Mouse (Mus musculus) cortical plate, adult 2 months (tissue): ENCODE measurements around the gene Vmn1r37. TPM values are rescaled to one million over a fixed set of nuclear protein-coding genes. Genes with fewer than 3 reads are reported as not detected.
"Not testable (repeated sequence)": the region's sequence is repeated elsewhere in the genome, so short reads cannot be mapped to it uniquely, and the experiment has no call there.

Source experiments
- H3K27ac ChIP-seq: fragments of 200-500 bp; 2 replicates; pipeline ENCODE4 v1.5.1; 2012; ENCODE audit warnings: low read length, control low read depth, inconsistent platforms; ENCODE audit not compliant: insufficient read depth
- H3K4me1 ChIP-seq: fragments of 200-500 bp; 2 replicates; pipeline ENCODE4 v1.6.1; 2011; ENCODE audit warnings: low read length; ENCODE audit not compliant: control insufficient read depth, insufficient read depth
- H3K4me3 ChIP-seq: fragments of 200-500 bp; 2 replicates; pipeline ENCODE4 v1.5.1; 2011; ENCODE audit warnings: mild to moderate bottlenecking, low read length, control low read depth; ENCODE audit not compliant: insufficient read depth
- CTCF ChIP-seq: fragments of 200-500 bp; IDR thresholded peaks from 2 replicates; pipeline ENCODE4 v1.5.1; 2011; ENCODE audit warnings: mild to moderate bottlenecking, control low read depth, low read length; ENCODE audit not compliant: insufficient read depth; ENCODE audit errors: extremely low read depth
- POLR2A ChIP-seq: fragments of 200-500 bp; IDR thresholded peaks from 2 replicates; pipeline ENCODE4 v1.6.1; 2011; ENCODE audit warnings: mild to moderate bottlenecking, low read length, control low read depth; ENCODE audit not compliant: insufficient read depth; ENCODE audit errors: extremely low read depth
- polyA plus RNA-seq: library from polyadenylated mRNA; depleted of rRNA; stranded (reverse); fragments of >200 nt; gene quantifications from 2 replicates; pipeline ENCODE4 v1.2.3, GENCODE M21; 2012; rRNA removed

Gene Vmn1r37
- not detected in 2 replicates for polyA plus RNA-seq

- H3K4me1 ChIP-seq, H3K4me3 ChIP-seq, H3K27ac ChIP-seq: not testable (repeated sequence)
Measured at GRCm38 (mm10) chr6:66729082-66729481, at the start of gene Vmn1r37. Gene Vmn1r37 (plus strand): TSS chr6:66729382.

GRCm38 (mm10) chr6:66685806-66686205 lies 43.4 kb upstream of the Vmn1r37 start, which contains the start of gene Vmn1r35:
Gene Vmn1r35 (minus strand): TSS chr6:66685906.
- no peak for TF ChIP-seq POLR2A
- no peak for TF ChIP-seq CTCF
- Histone ChIP-seq H3K27ac (no peak within 1 kb of the TSS), H3K4me1 (no peaks in the 10 kb centered on the region), H3K4me3 (no peak within 1 kb of the TSS)

GRCm38 (mm10) chr6:66708901-66709300 lies 20.3 kb upstream of the Vmn1r37 start:
- Histone ChIP-seq H3K4me3 (no peak overlapping the region), H3K27ac (no peak overlapping the region), H3K4me1 (no peaks in the 10 kb centered on the region)
- TF ChIP-seq POLR2A (no peak), CTCF (no peak)

- TF ChIP-seq CTCF (no peak), POLR2A (no peak)
- H3K4me3 ChIP-seq, result no peak overlapping the region
- no peak overlapping the region for H3K27ac ChIP-seq
- H3K4me1 ChIP-seq, result no peaks in the 10 kb centered on the region
Measured at GRCm38 (mm10) chr6:66713854-66714253, 15.3 kb upstream of the Vmn1r37 start.

GRCm38 (mm10) chr6:66719068-66719467 lies 10.1 kb upstream of the Vmn1r37 start, which contains the start of gene Vmn1r36:
Gene Vmn1r36 (minus strand): TSS chr6:66719168.
- H3K4me3 ChIP-seq, H3K27ac ChIP-seq, H3K4me1 ChIP-seq: not testable (repeated sequence)

- H3K4me1 ChIP-seq, H3K27ac ChIP-seq, H3K4me3 ChIP-seq: not testable (repeated sequence)
Measured at GRCm38 (mm10) chr6:66782527-66782926, 53.3 kb downstream of the Vmn1r37 start, which contains the start of gene Vmn1r38. Gene Vmn1r38 (minus strand): TSS chr6:66782627.

Other genes starting within 250 kb of the Vmn1r37 start
- gene Mad2l1, start 194.0 kb upstream of the Vmn1r37 start, polyA plus RNA-seq, result 11.7 and 11.8 TPM in 2 replicates
- gene Vmn1r32, start 169.3 kb upstream of the Vmn1r37 start, polyA plus RNA-seq, result 0.04 TPM in 1 of 2 replicates, not detected in the other
- gene Vmn1r33, start 111.1 kb upstream of the Vmn1r37 start, polyA plus RNA-seq, result not detected in 2 replicates
- not detected in 2 replicates for gene Vmn1r34, start 85.5 kb upstream of the Vmn1r37 start, polyA plus RNA-seq
- not detected in 2 replicates for gene Vmn1r35, start 43.5 kb upstream of the Vmn1r37 start, polyA plus RNA-seq
- gene Vmn1r36, start 10.2 kb upstream of the Vmn1r37 start, polyA plus RNA-seq, result not detected in 2 replicates
- gene Vmn1r38, start 53.2 kb downstream of the Vmn1r37 start, polyA plus RNA-seq, result not detected in 2 replicates
- gene Vmn1r39, start 81.2 kb downstream of the Vmn1r37 start, polyA plus RNA-seq, result not detected in 2 replicates
- gene Gng12, start 167.0 kb downstream of the Vmn1r37 start, polyA plus RNA-seq, result 55.5 and 58.7 TPM in 2 replicates